Mouse (Mus musculus) ES-Bruce4 (cell line): ENCODE data around the gene Fam83d. TPM values are rescaled to one million over a fixed set of nuclear protein-coding genes. Genes with fewer than 3 reads are reported as not detected.

Experiments
- H3K27ac ChIP-seq: 2 replicates; pipeline ENCODE4 v1.5.1; 2012; ENCODE audit warnings: low read length, inconsistent platforms; ENCODE audit not compliant: insufficient read depth
- H3K27me3 ChIP-seq: 2 replicates; pipeline ENCODE4 v1.6.1; 2012; ENCODE audit warnings: mild to moderate bottlenecking, low read length, inconsistent platforms; ENCODE audit not compliant: control insufficient read depth, poor library complexity, insufficient read depth, severe bottlenecking
- H3K36me3 ChIP-seq: 2 replicates; pipeline ENCODE4 v1.6.1; 2012; ENCODE audit warnings: inconsistent platforms, mild to moderate bottlenecking, low read length, moderate library complexity; ENCODE audit not compliant: control insufficient read depth, poor library complexity, insufficient read depth, severe bottlenecking
- H3K4me1 ChIP-seq: one replicate; pipeline ENCODE4 v1.8.1; 2011; ENCODE audit warnings: low read length; ENCODE audit not compliant: control insufficient read depth, insufficient read depth
- H3K4me3 ChIP-seq: 2 replicates; pipeline ENCODE4 v1.5.1; 2011; ENCODE audit warnings: low read depth, mild to moderate bottlenecking, low read length
- H3K9ac ChIP-seq: 2 replicates; pipeline ENCODE4 v1.6.1; 2012; ENCODE audit warnings: low read depth, mild to moderate bottlenecking, inconsistent platforms; ENCODE audit not compliant: poor library complexity, severe bottlenecking
- H3K9me3 ChIP-seq: replicated peaks from 2 replicates; pipeline ENCODE4 v1.6.1; 2012; ENCODE audit warnings: mild to moderate bottlenecking, low read length, inconsistent platforms; ENCODE audit not compliant: control insufficient read depth, poor library complexity, insufficient read depth, severe bottlenecking
- CTCF ChIP-seq: IDR thresholded peaks from one replicate; pipeline ENCODE4 v1.8.1; 2011; ENCODE audit warnings: low read depth, low read length
- EP300 ChIP-seq: IDR thresholded peaks from 2 replicates; pipeline ENCODE4 v1.6.1; 2011; ENCODE audit warnings: low read depth, low read length; ENCODE audit not compliant: insufficient read depth
- POLR2A ChIP-seq: IDR thresholded peaks from one replicate; pipeline ENCODE4 v1.8.1; 2011; ENCODE audit warnings: low read length; ENCODE audit not compliant: insufficient read depth
- polyA plus RNA-seq: library from polyadenylated mRNA; stranded (reverse); fragments of >200 nt; gene quantifications from 2 replicates; pipeline ENCODE4 v1.2.4, GENCODE M21; 2011; ENCODE audit warnings: low read depth; ENCODE audit not compliant: missing spikeins, insufficient read depth, insufficient read length

Gene Fam83d
- polyA plus RNA-seq, 1 experiment: 22.4 TPM

- Histone ChIP-seq H3K36me3 (peaks cover 9% of the 10 kb centered on the region), H3K4me1 (no peaks in the 10 kb centered on the region), H3K9ac (no peak overlapping the region), H3K9me3 (no peaks in the 10 kb centered on the region), H3K4me3 (no peak overlapping the region), H3K27me3 (no peaks in the 10 kb centered on the region), H3K27ac (no peak overlapping the region)
- TF ChIP-seq CTCF (no peak), EP300 (no peak), POLR2A (no peak)
Observed at GRCm38 (mm10) chr2:158815686-158816085, 47.8 kb downstream of the Fam83d start.

DNA sequence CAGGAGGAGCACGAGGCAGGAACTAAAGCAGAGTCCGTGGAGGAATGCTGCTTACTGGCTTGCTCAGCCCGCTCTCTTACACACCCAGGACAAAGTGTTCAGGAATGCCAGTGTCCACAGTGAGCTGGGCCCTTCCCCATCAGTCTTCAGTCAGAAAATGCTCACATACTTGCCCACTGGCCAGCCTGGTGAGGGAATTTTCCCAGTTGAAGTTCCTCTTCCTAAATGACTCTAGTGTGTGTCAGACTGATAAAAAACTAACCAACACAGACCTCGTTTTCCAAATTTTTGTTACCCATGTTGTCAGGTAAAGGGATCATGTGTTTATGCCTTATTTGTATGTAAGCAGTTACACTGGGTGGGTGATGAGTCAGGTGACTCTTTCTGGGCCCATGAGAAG lies 48.3 kb downstream of the Fam83d start:
- Histone ChIP-seq H3K27me3 (no peaks in the 10 kb centered on the region), H3K4me3 (no peak overlapping the region), H3K27ac (no peak overlapping the region), H3K9me3 (no peaks in the 10 kb centered on the region), H3K9ac (no peak overlapping the region), H3K4me1 (no peaks in the 10 kb centered on the region), H3K36me3 (peaks cover 9% of the 10 kb centered on the region)
- TF ChIP-seq POLR2A: no peak
- no peak for TF ChIP-seq CTCF
- no peak for TF ChIP-seq EP300

- H3K9ac ChIP-seq: no peak overlapping the region
- H3K36me3 ChIP-seq: peaks cover 9% of the 10 kb centered on the region
- H3K27me3 ChIP-seq: no peaks in the 10 kb centered on the region
- no peaks in the 10 kb centered on the region for H3K9me3 ChIP-seq
- H3K4me3 ChIP-seq: no peak overlapping the region
- TF ChIP-seq CTCF (no peak), POLR2A (no peak), EP300 (no peak)
- no peaks in the 10 kb centered on the region for H3K4me1 ChIP-seq
- no peak overlapping the region for H3K27ac ChIP-seq
Observed at GRCm38 (mm10) chr2:158817708-158818107, 49.8 kb downstream of the Fam83d start.

GRCm38 (mm10) chr2:158828124-158828523 lies 60.2 kb downstream of the Fam83d start:
- H3K4me3 ChIP-seq: no peak overlapping the region
- no peaks in the 10 kb centered on the region for H3K9me3 ChIP-seq
- no peak overlapping the region for H3K27ac ChIP-seq
- no peaks in the 10 kb centered on the region for H3K27me3 ChIP-seq
- peaks cover 2% of the 10 kb centered on the region for H3K4me1 ChIP-seq
- H3K9ac ChIP-seq: no peak overlapping the region
- H3K36me3 ChIP-seq: peaks cover 20% of the 10 kb centered on the region
- TF ChIP-seq EP300 (no peak), POLR2A (no peak), CTCF (no peak)

GRCm38 (mm10) chr2:158829746-158830145 lies 61.9 kb downstream of the Fam83d start:
- H3K4me3 ChIP-seq: no peak overlapping the region
- H3K4me1 ChIP-seq: peaks cover 3% of the 10 kb centered on the region
- no peaks in the 10 kb centered on the region for H3K9me3 ChIP-seq
- H3K36me3 ChIP-seq: peaks cover 22% of the 10 kb centered on the region
- TF ChIP-seq POLR2A (no peak), CTCF (no peak), EP300 (no peak)
- H3K27ac ChIP-seq: no peak overlapping the region
- no peak overlapping the region for H3K9ac ChIP-seq
- no peaks in the 10 kb centered on the region for H3K27me3 ChIP-seq

- no peaks in the 10 kb centered on the region for H3K27me3 ChIP-seq
- no peak overlapping the region for H3K4me3 ChIP-seq
- no peak overlapping the region for H3K9ac ChIP-seq
- H3K27ac ChIP-seq: no peak overlapping the region
- peaks cover 27% of the 10 kb centered on the region for H3K36me3 ChIP-seq
- H3K4me1 ChIP-seq: peaks cover 5% of the 10 kb centered on the region
- TF ChIP-seq EP300 (no peak), POLR2A (no peak), CTCF (no peak)
- H3K9me3 ChIP-seq: no peaks in the 10 kb centered on the region
Observed at GRCm38 (mm10) chr2:158833221-158833620, 65.3 kb downstream of the Fam83d start.
